Mouse (Mus musculus) intestine, postnatal 0 days (tissue): ENCODE results near the gene Chst14. TPM values are rescaled to one million over a fixed set of nuclear protein-coding genes. Genes with fewer than 3 reads are reported as not detected.

Experiments used
- ATAC-seq: fragments of 200-750 bp; cut with Nextera tagmentation; 2 replicates; pipeline ENCODE4 v1.8.0; 2017; ENCODE audit warnings: mild to moderate bottlenecking, moderate TSS enrichment, moderate library complexity
- H3K27ac ChIP-seq: fragments of 300-500 bp; sonication (generic); 2 replicates; pipeline ENCODE4 v1.5.1; 2014; ENCODE audit warnings: mild to moderate bottlenecking, low read depth, low read length, moderate library complexity
- H3K27me3 ChIP-seq: fragments of 300-500 bp; sonication (generic); replicated peaks from 2 replicates; pipeline ENCODE4 v1.6.1; 2014; ENCODE audit warnings: low read length, mixed read lengths; ENCODE audit not compliant: control insufficient read depth, insufficient read depth
- H3K36me3 ChIP-seq: fragments of 300-500 bp; sonication (generic); 2 replicates; pipeline ENCODE4 v1.6.1; 2014; ENCODE audit warnings: mild to moderate bottlenecking, moderate library complexity; ENCODE audit not compliant: control insufficient read depth, insufficient read depth
- H3K4me1 ChIP-seq: fragments of 300-500 bp; sonication (generic); replicated peaks from 2 replicates; pipeline ENCODE4 v1.6.1; 2014; ENCODE audit warnings: antibody characterized with exemption, low read length, mixed read lengths; ENCODE audit not compliant: control insufficient read depth, insufficient read depth
- H3K4me2 ChIP-seq: fragments of 300-500 bp; sonication (generic); replicated peaks from 2 replicates; pipeline ENCODE4 v1.6.1; 2014; ENCODE audit warnings: low read depth, mild to moderate bottlenecking, moderate library complexity
- H3K4me3 ChIP-seq: fragments of 300-500 bp; sonication (generic); 2 replicates; pipeline ENCODE4 v1.5.1; 2014; ENCODE audit warnings: low read depth, low read length
- H3K9ac ChIP-seq: fragments of 300-500 bp; sonication (generic); 2 replicates; pipeline ENCODE4 v1.6.1; 2014; ENCODE audit warnings: mild to moderate bottlenecking, low read depth, low read length
- H3K9me3 ChIP-seq: fragments of 300-500 bp; sonication (generic); 2 replicates; pipeline ENCODE4 v1.6.1; 2016; ENCODE audit warnings: mixed run types; ENCODE audit not compliant: control insufficient read depth
- CTCF ChIP-seq: sonication (generic); IDR thresholded peaks from 2 replicates; pipeline ENCODE4 v1.5.1; 2016; ENCODE audit warnings: low read depth, mild to moderate bottlenecking, control low read depth, antibody characterized with exemption, moderate library complexity
- WGBS: fragments of 180-500 bp; shearing (Covaris S2); extraction: QIAGEN DNeasy Blood & Tissue Kit; methylation state at CpG from one replicate; pipeline ENCODE4 v1.1.7; 2014; 5-methylcytosine and 5-hydroxymethylcytosine counted together
- polyA plus RNA-seq: library from polyadenylated mRNA; unstranded; fragments of >200 nt; fragmentation: Nextera tagmentation; extraction: Ambion mirVana; gene quantifications from 2 replicates; pipeline ENCODE4 v1.2.1, GENCODE M21; 2015

Chst14 gene
- polyA plus RNA-seq, 1 experiment from 2014 or later, result 7.4 TPM

DNA sequence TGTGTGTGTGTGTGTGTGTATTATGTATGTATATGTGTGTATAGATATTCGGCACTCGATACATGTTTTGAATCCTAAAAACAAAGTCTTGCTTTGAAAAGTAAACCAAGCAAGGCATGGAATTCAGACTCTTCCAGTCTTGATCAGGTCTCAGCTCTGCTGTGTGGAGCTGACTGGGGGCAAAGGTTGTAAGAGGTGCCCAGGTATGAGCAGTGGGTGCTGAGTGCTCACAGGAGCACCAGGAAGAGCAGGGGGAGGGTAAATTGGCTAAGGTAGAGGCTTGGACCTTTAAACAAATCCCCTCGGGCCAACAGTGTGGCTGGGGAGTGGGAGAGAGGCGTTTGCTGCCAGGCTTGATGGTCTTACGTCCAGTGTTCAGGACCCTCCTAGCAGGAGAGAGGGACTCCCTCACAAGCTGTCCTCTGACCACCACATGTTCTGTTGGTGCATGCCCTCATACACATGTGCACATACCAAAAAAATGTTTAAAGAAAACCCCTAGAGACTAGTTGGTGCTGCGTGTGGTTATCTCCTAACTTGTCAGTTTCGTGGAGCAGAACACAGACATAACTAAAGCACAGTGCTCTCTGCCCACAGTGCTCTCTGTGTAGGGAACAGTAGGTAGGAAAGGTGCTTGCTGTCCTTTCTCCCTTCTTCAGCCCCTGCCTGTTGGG lies 15.6 kb upstream of the Chst14 start:
- peak; percentile 61 for ATAC-seq
- 54% methylated on average over 7 of the region's 7 CpGs for WGBS
- H3K4me3 ChIP-seq, result 0 out of 2 replicates have a peak overlapping the region, but pooled peaks have one; percentile 2
- peak overlapping the region; percentile 35 for H3K4me2 ChIP-seq
- H3K36me3 ChIP-seq, result no peaks in the 10 kb centered on the region
- H3K4me1 ChIP-seq, result peaks cover 14% of the 10 kb centered on the region; the same call in 1 of the 2 replicates
- H3K27me3 ChIP-seq, result no peaks in the 10 kb centered on the region
- TF ChIP-seq CTCF, result no peak
- no peaks in the 10 kb centered on the region for H3K9me3 ChIP-seq
- H3K9ac ChIP-seq, result no peak overlapping the region
- H3K27ac ChIP-seq, result peak overlapping the region; percentile 9; the same call in 1 of the 2 replicates

DNA sequence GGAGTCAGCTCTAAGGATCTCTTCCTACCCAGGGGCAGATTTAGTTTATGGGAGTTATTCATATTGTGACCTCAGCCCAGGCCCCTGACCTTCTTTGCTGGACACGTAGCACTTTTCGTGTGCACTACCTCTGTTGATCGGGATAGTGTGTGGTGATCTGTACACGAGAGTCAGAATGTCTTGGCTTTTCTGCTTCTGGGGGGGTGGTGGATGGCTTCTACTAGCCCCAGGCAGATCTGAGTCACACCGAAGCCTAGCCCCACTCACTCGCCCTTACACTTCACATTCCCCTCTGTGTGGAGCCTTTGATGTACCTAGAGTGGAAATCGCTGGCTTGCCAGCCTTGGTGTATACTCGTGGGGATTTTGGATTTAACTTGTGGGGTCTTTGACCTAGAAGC lies 13.6 kb upstream of the Chst14 start:
- Histone ChIP-seq H3K9me3 (no peaks in the 10 kb centered on the region), H3K4me3 (no peak overlapping the region), H3K9ac (no peak overlapping the region), H3K27me3 (no peaks in the 10 kb centered on the region), H3K36me3 (peaks cover 9% of the 10 kb centered on the region), H3K4me2 (no peak overlapping the region), H3K4me1 (peaks cover 14% of the 10 kb centered on the region; the same call in 1 of the 2 replicates), H3K27ac (no peak overlapping the region)
- WGBS, result 85% methylated on average over 8 of the region's 8 CpGs
- no peak for TF ChIP-seq CTCF
- ATAC-seq, result no peak

DNA sequence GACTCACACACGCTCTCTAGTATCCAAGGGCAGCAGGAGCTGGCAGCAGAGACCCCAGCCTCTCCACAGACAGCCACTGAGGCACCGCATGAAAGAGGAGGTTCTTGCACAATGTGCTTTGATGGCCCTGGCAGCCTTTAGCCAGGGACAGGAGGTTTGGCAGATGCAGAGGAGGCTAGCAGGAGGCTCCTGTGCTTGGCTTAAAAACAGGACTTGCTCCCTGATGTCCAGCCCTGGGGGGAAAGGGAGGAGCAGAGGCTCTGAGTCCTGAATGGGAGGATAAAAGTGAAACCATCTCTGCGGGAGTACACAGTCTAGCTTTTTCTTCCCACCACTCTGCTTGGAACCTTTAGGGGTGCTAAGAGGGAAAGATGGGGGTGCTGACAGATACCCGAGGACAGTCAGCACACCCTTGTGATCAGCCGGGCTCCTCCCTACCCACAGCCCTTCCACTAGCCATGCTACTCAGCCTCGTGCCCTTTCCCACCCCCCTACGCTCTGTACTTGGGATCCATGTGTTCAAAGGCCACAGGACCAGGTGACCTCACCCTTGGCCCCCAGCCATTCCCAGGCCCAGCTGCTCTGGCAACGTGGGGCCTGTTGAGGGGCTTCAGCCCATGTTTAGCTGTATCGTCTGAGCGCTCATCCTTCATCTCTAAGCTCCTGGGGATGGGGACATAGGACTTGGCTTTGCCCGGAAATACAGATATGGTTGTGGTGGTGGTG lies 12.6 kb upstream of the Chst14 start:
- Histone ChIP-seq H3K27me3 (no peaks in the 10 kb centered on the region), H3K4me3 (no peak overlapping the region), H3K27ac (no peak overlapping the region), H3K4me2 (peak overlapping the region; percentile 25), H3K9ac (0 out of 2 replicates have a peak overlapping the region, but pooled peaks have one; percentile 5), H3K9me3 (no peaks in the 10 kb centered on the region), H3K36me3 (peaks cover 13% of the 10 kb centered on the region), H3K4me1 (peaks cover 14% of the 10 kb centered on the region; the same call in 1 of the 2 replicates)
- no peak for ATAC-seq
- TF ChIP-seq CTCF, result no peak
- WGBS, result 40% methylated on average over 11 of the region's 11 CpGs

DNA sequence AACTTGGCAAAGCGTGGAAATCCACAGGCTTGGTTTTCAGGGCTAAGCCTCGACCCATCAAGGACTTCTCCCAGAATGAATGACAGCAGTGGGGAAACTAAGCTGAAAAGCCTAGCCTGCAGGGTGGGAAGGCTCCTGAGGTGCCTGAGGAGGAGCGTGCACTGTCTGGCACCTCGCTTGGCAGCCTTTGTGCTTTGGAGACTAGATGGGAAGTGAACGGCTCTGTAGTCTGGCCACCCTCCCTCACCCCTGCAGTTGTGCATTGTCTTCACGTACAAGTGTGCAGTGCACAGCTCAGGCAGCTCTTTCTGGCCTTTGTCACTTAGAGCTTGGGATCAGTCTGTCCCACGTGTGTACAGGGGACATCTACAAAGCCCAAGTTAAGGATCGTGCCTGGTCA lies 11.6 kb upstream of the Chst14 start:
- Histone ChIP-seq H3K4me3 (no peak overlapping the region), H3K9ac (no peak overlapping the region), H3K27me3 (no peaks in the 10 kb centered on the region), H3K27ac (no peak overlapping the region), H3K4me2 (no peak overlapping the region), H3K4me1 (peaks cover 14% of the 10 kb centered on the region; the same call in 1 of the 2 replicates), H3K36me3 (peaks cover 23% of the 10 kb centered on the region), H3K9me3 (no peaks in the 10 kb centered on the region)
- WGBS, result 70% methylated on average over 8 of the region's 8 CpGs
- no peak for ATAC-seq
- TF ChIP-seq CTCF, result no peak

DNA sequence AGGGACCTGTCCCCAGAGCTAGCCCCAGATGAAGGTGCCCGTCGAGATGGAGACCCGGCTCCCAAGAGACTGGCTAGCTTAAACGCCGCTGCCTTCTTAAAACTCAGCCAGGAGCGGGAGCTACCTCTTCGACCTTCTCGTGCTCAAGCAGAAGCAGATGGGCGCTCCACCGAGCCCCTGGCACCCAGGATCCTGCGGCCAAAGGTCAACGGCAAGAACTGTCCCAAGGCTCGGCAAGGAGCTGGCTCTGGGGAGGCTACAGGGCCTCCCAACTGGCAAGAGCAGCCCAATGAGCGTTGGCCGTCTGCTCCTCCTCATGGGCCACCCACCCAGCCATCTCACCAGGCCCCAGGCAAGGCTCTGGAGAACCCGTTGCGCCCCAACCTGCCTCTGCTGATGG lies 9.9 kb upstream of the Chst14 start:
- ATAC-seq, result no peak
- Histone ChIP-seq H3K4me1 (peaks cover 14% of the 10 kb centered on the region; the same call in 1 of the 2 replicates), H3K4me3 (no peak overlapping the region), H3K9me3 (no peaks in the 10 kb centered on the region), H3K36me3 (peaks cover 39% of the 10 kb centered on the region), H3K4me2 (no peak overlapping the region), H3K27me3 (no peaks in the 10 kb centered on the region), H3K27ac (no peak overlapping the region), H3K9ac (no peak overlapping the region)
- 87% methylated on average over 17 of the region's 17 CpGs for WGBS
- no peak for TF ChIP-seq CTCF

DNA sequence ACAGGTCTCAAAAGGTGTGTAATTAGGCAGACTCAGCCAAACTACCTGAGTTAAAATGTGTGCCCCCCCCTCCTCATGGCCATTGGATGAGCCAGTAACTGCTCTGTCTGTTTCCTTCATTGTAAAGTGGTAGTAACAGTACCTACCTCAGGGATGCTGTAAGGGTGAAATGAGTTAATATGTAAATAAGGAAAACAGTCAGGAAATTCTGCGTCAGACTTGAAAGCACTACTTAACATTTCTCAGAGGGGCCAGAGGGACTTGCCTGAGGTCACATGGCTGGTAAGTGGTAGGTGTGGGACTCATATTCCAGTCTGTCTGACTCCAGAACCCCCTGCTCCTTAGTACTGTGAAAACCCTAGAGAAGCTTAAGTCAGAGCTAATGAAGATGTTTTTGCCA lies 7.8 kb upstream of the Chst14 start:
- no peak overlapping the region for H3K4me3 ChIP-seq

More for the DNA sequence above, 7.8 kb upstream of the Chst14 start:
- Histone ChIP-seq H3K36me3 (peaks cover 58% of the 10 kb centered on the region), H3K27ac (no peak overlapping the region), H3K27me3 (no peaks in the 10 kb centered on the region), H3K9ac (no peak overlapping the region), H3K4me2 (no peak overlapping the region), H3K4me1 (peaks cover 10% of the 10 kb centered on the region; the same call in 1 of the 2 replicates), H3K9me3 (no peaks in the 10 kb centered on the region)
- TF ChIP-seq CTCF, result no peak
- no peak for ATAC-seq
- WGBS, result 46% methylated on average over 1 of the region's 1 CpGs
